Comparison of ENCODE assay signal across 27 mouse cellular contexts in the genomic region with DNA sequence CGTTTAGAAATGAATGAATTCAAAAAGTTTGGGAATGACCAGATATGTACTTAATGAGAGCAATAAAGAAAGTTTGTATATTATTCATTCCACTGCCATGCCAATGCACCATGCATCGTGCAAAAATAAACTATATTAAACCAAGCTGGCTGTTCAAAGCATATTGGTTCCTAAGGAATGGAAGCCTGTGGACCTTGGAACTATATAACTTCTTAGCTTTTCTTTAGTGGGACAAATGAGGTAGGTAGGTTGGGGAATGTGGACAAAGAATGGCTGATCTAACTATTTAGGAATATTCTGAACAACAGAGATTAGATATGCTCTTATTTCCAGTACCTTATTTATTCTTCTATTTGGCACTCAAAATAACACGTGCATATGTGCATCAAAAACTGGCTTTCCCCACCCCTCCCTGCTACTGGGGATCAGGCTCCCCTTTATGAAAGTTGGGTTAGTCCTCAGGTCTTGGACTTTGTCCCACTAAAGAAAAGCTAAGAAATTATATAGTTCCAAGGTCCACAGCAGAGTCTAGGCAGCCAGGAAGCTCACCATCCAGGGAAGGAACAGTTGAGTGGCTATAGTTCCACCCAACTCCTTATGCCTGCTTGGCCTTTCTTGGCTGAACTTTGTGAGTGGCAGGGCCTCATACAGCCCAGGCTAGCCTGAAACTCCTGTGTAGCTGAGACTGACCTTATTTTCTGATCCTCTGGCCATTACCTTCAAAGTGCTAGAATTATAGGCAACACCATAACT.
DNase-seq lines count a peak whose midpoint lies in the region; ATAC-seq and TF ChIP-seq lines count a peak whose summit lies in the region.
"Had no signal": no experiment of that assay in that cellular context is flagged by ENCODE, and none has a peak within 500 bp of the region (broad histone marks: within the 10 kb centered on the region; RNA-seq: fewer than 3 reads in every experiment).

No protein-coding gene starts in this region.

- DNase-seq in kidney, adult 9 months: peak; percentile 37
- DNase-seq in kidney, adult 11 months: no peak
- no peak for DNase-seq in hindbrain, postnatal 0 days (ENCODE audit: low spot score)
- DNase-seq in lung, postnatal 14 days: no peak
- DNase-seq: adrenal gland, postnatal 10 days; adrenal gland, postnatal 36 days; B cell, adult 2 months; cerebellum, adult 18-20 months; cerebellum, adult 9-10 months; cerebellum, postnatal 14 days; gastrocnemius, postnatal 25 days; heart, adult 18-20 months; heart, postnatal 14 days; heart, postnatal 4 days had no signal

- H3K27ac ChIP-seq in intestine, postnatal 0 days (ENCODE audit: low read depth, low read length): peak overlapping the region; percentile 67
- H3K27ac ChIP-seq in stomach, embryonic 15.5 days: no peak overlapping the region
- no peak overlapping the region for H3K27ac ChIP-seq in hindbrain, postnatal 0 days
- H3K27ac ChIP-seq: embryonic facial prominence, embryonic 12.5 days; embryonic facial prominence, embryonic 15.5 days; forebrain, embryonic 12.5 days; forebrain, embryonic 15.5 days; heart, embryonic 13.5 days; hindbrain, embryonic 12.5 days; hindbrain, embryonic 15.5 days had no signal

- WGBS in intestine, postnatal 0 days: 42% methylated on average over 3 of the region's 3 CpGs
- WGBS in stomach, embryonic 15.5 days: 87% methylated on average over 3 of the region's 3 CpGs
- WGBS in hindbrain, postnatal 0 days: 92% methylated on average over 3 of the region's 3 CpGs

- H3K4me3 ChIP-seq in intestine, postnatal 0 days (ENCODE audit: low read depth, low read length): no peak overlapping the region
- no peak overlapping the region for H3K4me3 ChIP-seq in stomach, embryonic 15.5 days (replicated peaks)
- H3K4me3 ChIP-seq in hindbrain, postnatal 0 days (ENCODE audit: low read length): no peak overlapping the region
- H3K4me3 ChIP-seq: embryonic facial prominence, embryonic 12.5 days; embryonic facial prominence, embryonic 15.5 days; forebrain, embryonic 12.5 days; forebrain, embryonic 15.5 days; heart, embryonic 13.5 days; hindbrain, embryonic 12.5 days; hindbrain, embryonic 15.5 days had no signal

- no peak overlapping the region for H3K9ac ChIP-seq in intestine, postnatal 0 days (ENCODE audit: low read depth, low read length)
- no peak overlapping the region for H3K9ac ChIP-seq in stomach, embryonic 15.5 days
- no peak overlapping the region for H3K9ac ChIP-seq in hindbrain, postnatal 0 days (replicated peaks; ENCODE audit: low read length)
- H3K9ac ChIP-seq: embryonic facial prominence, embryonic 12.5 days; embryonic facial prominence, embryonic 15.5 days; forebrain, embryonic 12.5 days; forebrain, embryonic 15.5 days; heart, embryonic 13.5 days; hindbrain, embryonic 12.5 days; hindbrain, embryonic 15.5 days had no signal

- H3K4me1 ChIP-seq in intestine, postnatal 0 days (replicated peaks; ENCODE audit: control insufficient read depth, insufficient read depth, low read length): peaks cover 12% of the 10 kb centered on the region
- 0 out of 2 replicates have a peak, but pooled peaks cover 5% of the 10 kb centered on the region for H3K4me1 ChIP-seq in stomach, embryonic 15.5 days
- no peaks in the 10 kb centered on the region for H3K4me1 ChIP-seq in hindbrain, postnatal 0 days (ENCODE audit: insufficient read depth, low read length)
- H3K4me1 ChIP-seq: embryonic facial prominence, embryonic 12.5 days; forebrain, embryonic 12.5 days; forebrain, embryonic 15.5 days; hindbrain, embryonic 12.5 days; hindbrain, embryonic 15.5 days had no signal

- no peaks in the 10 kb centered on the region for H3K27me3 ChIP-seq in intestine, postnatal 0 days (replicated peaks; ENCODE audit: control insufficient read depth, insufficient read depth, low read length)
- no peaks in the 10 kb centered on the region for H3K27me3 ChIP-seq in stomach, embryonic 15.5 days (replicated peaks)
- H3K27me3 ChIP-seq in hindbrain, postnatal 0 days (ENCODE audit: insufficient read depth, low read length): no peaks in the 10 kb centered on the region
- H3K27me3 ChIP-seq: CH12.LX; embryonic facial prominence, embryonic 12.5 days; embryonic facial prominence, embryonic 15.5 days; forebrain, embryonic 12.5 days; forebrain, embryonic 15.5 days; heart, embryonic 13.5 days; hindbrain, embryonic 12.5 days; hindbrain, embryonic 15.5 days; Patski had no signal

- no peaks in the 10 kb centered on the region for H3K9me3 ChIP-seq in intestine, postnatal 0 days (ENCODE audit: control insufficient read depth)
- H3K9me3 ChIP-seq in stomach, embryonic 15.5 days: no peaks in the 10 kb centered on the region
- no peaks in the 10 kb centered on the region for H3K9me3 ChIP-seq in hindbrain, postnatal 0 days (ENCODE audit: low read length)
- H3K9me3 ChIP-seq: embryonic facial prominence, embryonic 12.5 days; embryonic facial prominence, embryonic 15.5 days; forebrain, embryonic 12.5 days; forebrain, embryonic 15.5 days; heart, embryonic 13.5 days; hindbrain, embryonic 12.5 days; hindbrain, embryonic 15.5 days had no signal

- peaks cover 4% of the 10 kb centered on the region; the same call in 1 of the 2 replicates for H3K36me3 ChIP-seq in intestine, postnatal 0 days (ENCODE audit: control insufficient read depth, insufficient read depth)
- H3K36me3 ChIP-seq in stomach, embryonic 15.5 days: no peaks in the 10 kb centered on the region
- no peaks in the 10 kb centered on the region for H3K36me3 ChIP-seq in hindbrain, postnatal 0 days (ENCODE audit: insufficient read depth, low read length)
- H3K36me3 ChIP-seq: embryonic facial prominence, embryonic 12.5 days; embryonic facial prominence, embryonic 15.5 days; forebrain, embryonic 15.5 days; G1E; hindbrain, embryonic 12.5 days had no signal

- peak overlapping the region; percentile 30; the same call in 1 of the 2 replicates for H3K4me2 ChIP-seq in intestine, postnatal 0 days (replicated peaks; ENCODE audit: low read depth)
- H3K4me2 ChIP-seq in stomach, embryonic 15.5 days: no peak overlapping the region
- no peak overlapping the region for H3K4me2 ChIP-seq in hindbrain, postnatal 0 days (ENCODE audit: low read depth, low read length)
- H3K4me2 ChIP-seq: embryonic facial prominence, embryonic 12.5 days; embryonic facial prominence, embryonic 15.5 days; forebrain, embryonic 12.5 days; forebrain, embryonic 15.5 days; heart, embryonic 13.5 days; hindbrain, embryonic 12.5 days; hindbrain, embryonic 15.5 days had no signal

- ATAC-seq in intestine, postnatal 0 days: peak; percentile 98
- peak; percentile 56; the same call in 1 of the 2 replicates for ATAC-seq in stomach, embryonic 15.5 days (ENCODE audit: insufficient read depth, low FRiP score, low read depth)
- ATAC-seq in hindbrain, postnatal 0 days: no peak
- no peak for ATAC-seq in megakaryocyte-erythroid progenitor cell, adult 5-6 weeks (replicated peaks; ENCODE audit: low FRiP score, low TSS enrichment, poor library complexity, severe bottlenecking)
- ATAC-seq: forebrain, embryonic 15.5 days; Patski had no signal

- TF ChIP-seq CTCF in intestine, postnatal 0 days (IDR thresholded peaks at IDR 0.05; ENCODE audit: low read depth): no peak
- no peak for TF ChIP-seq CTCF in hindbrain, postnatal 0 days (IDR thresholded peaks at IDR 0.05; ENCODE audit: low read depth)

Comparison
In these comparisons a context has a peak if more than half of its experiments do, and no peak if none do; other contexts are left out.
1. ATAC-seq: peak in intestine, postnatal 0 days (single experiment) and stomach, embryonic 15.5 days (single experiment); none in hindbrain, postnatal 0 days (single experiment) and megakaryocyte-erythroid progenitor cell, adult 5-6 weeks (single experiment).